Mouse (Mus musculus) kidney, adult 18-20 months (tissue): ENCODE data around the gene Dyrk2.

Experiments
- DNase-seq: peaks from one replicate; pipeline ENCODE4 v3.0.0; 2021

The Dyrk2 gene

GRCm38 (mm10) chr10:118870201-118870980 is at the start of gene Dyrk2:
Gene Dyrk2, minus strand, starts transcription at chr10:118870209.
- no peak for DNase-seq

DNA sequence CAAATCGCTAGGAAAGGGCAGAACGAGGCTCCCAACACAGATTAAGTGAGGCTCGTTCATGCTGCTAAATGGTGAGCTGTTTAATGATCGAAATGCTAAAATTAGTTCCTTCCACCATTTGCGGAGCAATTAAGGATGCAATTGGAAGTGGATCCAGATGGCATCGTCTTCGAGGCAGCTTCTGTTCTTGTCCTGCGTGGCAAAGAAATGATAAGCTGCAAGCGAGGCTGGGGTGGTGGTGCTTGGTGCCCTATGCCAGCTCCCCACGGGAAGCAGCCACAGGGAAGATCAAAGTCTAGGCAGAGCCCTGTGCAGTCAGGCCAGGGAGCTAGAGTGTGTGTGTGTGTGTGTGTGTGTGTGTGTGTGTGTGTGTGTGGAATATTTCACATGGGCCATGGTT is 32.6 kb upstream of the Dyrk2 start:
- DNase-seq, result no peak

- DNase-seq, result no peak
Measured at GRCm38 (mm10) chr10:118893645-118894044, 23.6 kb upstream of the Dyrk2 start.

DNA sequence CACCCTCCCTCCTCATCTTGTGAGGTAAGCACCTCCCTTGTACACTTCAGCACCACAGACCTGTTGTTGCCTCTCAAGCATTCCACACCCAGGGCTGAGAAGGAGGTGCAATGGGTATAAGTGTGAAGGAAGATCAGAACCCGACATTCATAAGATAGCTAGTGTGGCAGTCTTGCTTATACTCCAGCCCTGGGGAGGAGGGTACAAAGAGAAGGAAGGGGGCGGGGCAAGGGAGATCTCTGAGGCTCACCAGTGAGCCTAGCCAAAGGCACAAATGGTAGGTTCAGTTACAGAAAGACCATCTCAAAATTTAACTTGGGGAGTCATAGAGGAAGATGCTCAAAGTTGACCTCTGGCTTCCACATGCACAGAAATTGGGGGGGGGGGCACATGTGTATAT is 14.1 kb upstream of the Dyrk2 start:
- DNase-seq, result no peak

- no peak for DNase-seq
Measured at GRCm38 (mm10) chr10:118883317-118883716, 13.3 kb upstream of the Dyrk2 start.

DNA sequence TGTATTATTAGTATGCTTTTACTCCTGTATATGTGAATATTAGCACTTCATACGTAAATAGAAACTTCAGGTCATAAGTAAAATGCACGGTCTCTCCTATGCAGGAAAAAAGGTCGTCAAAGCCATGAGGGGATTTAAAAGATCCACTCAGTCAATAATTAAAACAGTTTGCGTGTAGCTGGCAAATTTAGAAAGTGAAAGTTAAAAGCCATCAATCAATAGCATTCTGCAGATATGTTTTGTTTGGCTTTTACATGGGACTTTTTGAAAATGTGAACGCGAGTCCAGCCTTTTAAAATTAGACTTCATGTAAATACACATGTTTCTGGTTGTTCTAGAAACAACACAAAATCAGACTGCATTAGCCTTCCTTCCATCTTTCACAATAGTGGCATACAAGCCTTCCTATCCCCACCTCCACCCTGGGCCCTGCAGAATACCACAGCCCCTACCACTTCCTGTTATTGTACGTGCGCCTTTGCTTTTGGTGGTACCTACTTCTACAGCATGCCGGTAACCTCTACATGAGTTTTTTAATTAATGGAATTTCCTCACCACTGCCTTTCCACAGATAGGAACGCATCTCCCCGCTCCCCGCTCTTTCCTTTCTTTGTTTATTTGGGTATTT is 12.4 kb upstream of the Dyrk2 start:
- no peak for DNase-seq

GRCm38 (mm10) chr10:118880776-118881175 is 10.8 kb upstream of the Dyrk2 start:
- DNase-seq, result no peak

DNA sequence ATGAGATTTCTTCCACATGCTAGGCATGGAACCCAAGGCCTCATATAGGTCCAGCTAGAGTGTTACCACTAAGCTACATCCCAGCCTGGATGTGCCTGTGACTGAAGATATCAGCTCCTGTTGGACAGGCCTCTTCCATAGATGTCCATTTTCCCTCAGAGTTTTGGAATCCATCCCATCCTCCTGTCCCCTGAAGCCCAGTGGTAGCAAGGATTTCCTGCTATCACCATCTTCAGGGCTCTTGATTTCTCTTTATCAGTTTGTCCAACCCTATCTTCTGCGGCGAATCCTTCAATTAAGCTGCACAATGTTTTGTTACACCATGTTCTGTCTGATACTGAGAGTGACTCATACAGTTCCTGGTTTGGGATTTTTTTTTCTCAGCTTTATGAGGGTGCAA is 2.2 kb upstream of the Dyrk2 start:
- no peak for DNase-seq

- peak; percentile 78 for DNase-seq
Measured at GRCm38 (mm10) chr10:118869591-118870001, 413 bp downstream of the Dyrk2 start.

GRCm38 (mm10) chr10:118868601-118869590 is 1.1 kb downstream of the Dyrk2 start:
- DNase-seq, result peak; percentile 83

- DNase-seq, result peak; percentile 46
Measured at GRCm38 (mm10) chr10:118867896-118868600, 2.0 kb downstream of the Dyrk2 start.

- peak; percentile 58 for DNase-seq
Measured at GRCm38 (mm10) chr10:118867304-118867895, 2.6 kb downstream of the Dyrk2 start.

- DNase-seq, result peak; percentile 31
Measured at GRCm38 (mm10) chr10:118864976-118865375, 5.0 kb downstream of the Dyrk2 start.

DNA sequence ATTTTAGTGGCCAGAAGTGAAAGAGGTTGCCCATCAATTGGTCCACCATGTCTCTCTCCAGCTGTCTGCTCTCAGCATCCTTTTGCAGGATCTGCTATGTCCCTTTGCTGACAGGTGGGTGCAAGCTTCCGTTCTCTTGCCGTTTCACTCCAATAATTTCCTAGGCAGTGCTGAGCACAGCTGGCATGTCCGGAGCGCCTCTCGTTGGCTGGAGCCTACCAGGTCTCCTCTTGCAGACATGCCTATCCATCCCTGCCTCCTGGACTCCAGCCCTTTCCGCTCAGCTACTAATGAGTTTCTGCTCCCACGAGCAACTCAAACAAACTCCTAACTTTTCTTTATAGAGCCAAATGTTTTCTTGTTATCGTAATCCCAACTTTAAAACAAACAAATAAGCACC is 6.4 kb downstream of the Dyrk2 start:
- no peak for DNase-seq

GRCm38 (mm10) chr10:118862233-118862632 is 7.8 kb downstream of the Dyrk2 start:
- no peak for DNase-seq

DNA sequence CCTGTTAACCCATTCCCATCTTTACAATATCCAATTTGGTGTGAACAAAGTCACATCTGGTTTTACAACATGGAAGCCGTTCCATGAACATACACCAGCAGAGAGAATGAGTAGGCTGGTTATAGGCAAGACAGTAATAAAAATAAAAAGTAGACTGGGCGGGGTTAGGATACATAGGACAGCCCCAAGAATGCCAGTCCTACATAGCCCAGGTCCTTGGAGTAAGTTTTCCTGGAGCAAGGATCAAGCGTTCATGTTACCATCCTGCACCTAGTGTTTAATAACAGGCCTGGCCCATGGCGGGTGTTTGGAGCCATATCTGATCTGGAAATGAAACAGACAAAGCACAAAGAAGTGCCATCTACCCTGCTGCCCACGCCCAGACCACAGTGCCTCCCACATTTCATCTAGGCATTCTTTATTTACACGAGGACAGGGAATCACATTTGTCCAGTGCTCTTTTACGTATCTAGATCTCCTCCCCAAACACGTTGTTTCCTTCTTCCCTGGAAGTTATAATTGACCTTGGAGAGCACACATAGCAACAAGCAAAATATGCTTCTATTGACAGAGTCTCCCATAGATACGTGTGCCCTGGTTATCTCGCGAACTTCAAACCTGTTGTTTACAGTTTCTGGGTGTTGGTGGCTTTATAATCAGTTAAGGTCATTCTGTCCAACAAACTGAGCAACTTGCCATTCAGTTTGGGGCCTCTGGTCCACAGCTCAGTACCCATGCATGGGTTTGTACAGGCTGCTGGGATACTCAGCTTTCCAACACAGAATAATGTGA is 8.6 kb downstream of the Dyrk2 start:
- DNase-seq, result no peak

DNA sequence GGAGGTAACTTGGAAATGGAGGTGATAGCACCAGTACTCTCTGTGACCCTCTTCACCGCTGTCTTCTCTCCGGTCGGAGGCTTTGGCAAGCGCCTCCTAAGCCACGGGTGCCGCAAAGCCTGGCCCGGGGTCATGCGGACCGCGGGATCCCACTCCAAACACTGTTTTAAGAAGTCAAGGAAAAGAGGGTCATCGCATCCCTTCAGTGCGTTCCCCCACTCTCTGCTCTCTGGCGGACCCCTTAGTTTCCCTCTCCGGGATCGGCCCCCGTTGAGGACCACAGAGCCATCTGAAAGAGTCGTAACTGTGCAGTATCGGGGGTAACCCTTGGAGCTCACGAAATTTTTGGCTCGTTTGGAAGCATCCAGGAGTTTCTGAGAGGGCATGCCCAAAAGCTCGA is 10.4 kb downstream of the Dyrk2 start:
- no peak for DNase-seq

GRCm38 (mm10) chr10:118854641-118855040 is 15.4 kb downstream of the Dyrk2 start:
- DNase-seq, result no peak

GRCm38 (mm10) chr10:118852554-118852953 is 17.5 kb downstream of the Dyrk2 start:
- DNase-seq, result no peak

DNA sequence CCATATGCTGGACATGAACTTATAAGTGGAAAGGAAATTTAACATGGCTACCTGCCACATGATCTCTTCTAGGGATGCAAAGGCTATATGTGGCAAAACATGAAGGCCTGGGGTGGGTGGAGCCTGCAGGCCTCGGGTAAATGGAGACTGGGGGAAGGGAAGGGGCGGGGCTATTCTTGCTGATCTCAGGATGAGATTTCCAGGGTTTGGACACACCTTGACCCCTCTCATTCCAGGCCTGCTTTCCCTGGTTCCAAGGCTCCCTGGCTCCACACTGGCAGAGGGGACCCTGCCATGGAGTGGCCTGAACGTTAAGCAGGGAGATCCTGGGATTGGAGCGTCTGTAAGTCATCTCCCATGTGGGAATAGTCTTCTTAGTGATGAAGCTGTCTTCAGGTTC is 21.5 kb downstream of the Dyrk2 start:
- DNase-seq, result no peak

DNA sequence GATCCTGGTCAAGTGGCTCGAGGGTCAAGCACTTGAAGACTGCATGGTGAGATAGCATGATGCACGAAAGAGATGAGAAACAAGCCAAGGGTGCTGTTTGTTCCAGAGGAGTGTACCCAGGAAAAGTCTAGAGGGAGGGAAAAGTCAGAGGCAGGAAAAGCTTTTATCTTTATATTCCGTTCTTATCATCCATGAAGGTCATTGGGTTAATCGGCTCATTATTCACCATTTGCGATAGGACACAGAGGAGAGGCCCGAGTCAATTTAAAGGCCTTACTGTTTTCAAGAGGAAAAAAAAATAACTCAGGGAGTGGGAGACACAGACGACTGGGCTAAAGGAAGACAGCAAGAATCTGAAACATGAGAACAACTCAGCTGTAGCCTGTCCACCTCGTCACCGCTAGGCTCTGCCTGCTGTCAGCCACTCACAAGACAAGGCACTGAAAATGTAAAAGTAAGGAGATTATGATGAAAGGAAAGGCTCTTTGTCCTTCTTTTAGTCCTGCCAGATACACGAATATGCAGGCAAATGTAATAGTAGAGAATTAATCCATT is 22.9 kb downstream of the Dyrk2 start:
- DNase-seq, result no peak
